Mouse (Mus musculus): Measurements from ENCODE around the gene Utp14a.

GRCm38 (mm10) chrX:48317444-48317843 lies 60.8 kb downstream of the Utp14a start:
- no peak for TF ChIP-seq POLR2AphosphoS5 (IDR thresholded peaks at IDR 0.05; ENCODE audit: insufficient replicate concordance, low read depth, low read length)
- no peak for TF ChIP-seq CTCF (IDR thresholded peaks at IDR 0.05; ENCODE audit: low read depth, low read length)
- TF ChIP-seq TAL1 (conservative IDR thresholded peaks at IDR 0.05; ENCODE audit: low read depth, low read length) = no peak
- no peak for TF ChIP-seq GATA2 (IDR thresholded peaks at IDR 0.05; ENCODE audit: borderline replicate concordance, low read depth, low read length)

All from G1E (cell line).